Mouse (Mus musculus) heart, embryonic 14.5 days (tissue): ENCODE results near the gene Gm10065. TPM values are rescaled to one million over a fixed set of nuclear protein-coding genes. Genes with fewer than 3 reads are reported as not detected.
"Not testable (repeated sequence)": the region's sequence is repeated elsewhere in the genome, so short reads cannot be mapped to it uniquely, and the experiment has no call there.

Experiments used
- ATAC-seq: fragments of 200-750 bp; cut with Nextera tagmentation; 2 replicates; pipeline ENCODE4 v1.8.0; 2017; ENCODE audit warnings: low read depth, moderate TSS enrichment; ENCODE audit not compliant: insufficient number of reproducible peaks, insufficient read depth, low FRiP score
- H3K27ac ChIP-seq, 2 experiments: fragments of 200-500 bp in 1 of 2; fragments of 300-500 bp in 1 of 2; sonication (generic) in 1 of 2; replicated peaks in 1 of 2; 2 replicates each; pipeline ENCODE4 v1.5.1; 2012 to 2014; ENCODE audit warnings: low read depth in 2 of 2, low read length in 2 of 2, control low read depth in 1 of 2, mild to moderate bottlenecking in 1 of 2, mixed read lengths in 1 of 2; ENCODE audit not compliant: control insufficient read depth in 1 of 2, insufficient read depth in 1 of 2
- H3K27me3 ChIP-seq: fragments of 300-500 bp; sonication (generic); 2 replicates; pipeline ENCODE4 v1.6.1; 2014; ENCODE audit warnings: mild to moderate bottlenecking, low read length, control low read depth; ENCODE audit not compliant: control insufficient read depth, insufficient read depth
- H3K36me3 ChIP-seq: fragments of 300-500 bp; sonication (generic); 2 replicates; pipeline ENCODE4 v1.6.1; 2014; ENCODE audit warnings: mild to moderate bottlenecking, control low read depth, low read length, mixed read lengths; ENCODE audit not compliant: control insufficient read depth, insufficient read depth
- H3K4me1 ChIP-seq, 2 experiments: fragments of 200-500 bp in 1 of 2; fragments of 300-500 bp in 1 of 2; sonication (generic) in 1 of 2; 2 replicates each; pipeline ENCODE4 v1.6.1; 2012 to 2014; ENCODE audit warnings: low read length in 2 of 2, control low read depth in 1 of 2, mixed read lengths in 1 of 2; ENCODE audit not compliant: control insufficient read depth in 2 of 2, insufficient read depth in 2 of 2
- H3K4me2 ChIP-seq: fragments of 300-500 bp; sonication (generic); 2 replicates; pipeline ENCODE4 v1.6.1; 2014; ENCODE audit warnings: mild to moderate bottlenecking, low read length
- H3K4me3 ChIP-seq, 2 experiments: fragments of 200-500 bp in 1 of 2; fragments of 300-500 bp in 1 of 2; sonication (generic) in 1 of 2; 2 replicates each; pipeline ENCODE4 v1.5.1; 2012 to 2014; ENCODE audit warnings: low read length in 2 of 2, mild to moderate bottlenecking in 2 of 2, control low read depth in 1 of 2, low read depth in 1 of 2, moderate library complexity in 1 of 2; ENCODE audit not compliant: control insufficient read depth in 1 of 2, insufficient read depth in 1 of 2
- H3K9ac ChIP-seq: fragments of 300-500 bp; sonication (generic); 2 replicates; pipeline ENCODE4 v1.6.1; 2014; ENCODE audit warnings: mild to moderate bottlenecking, low read length
- H3K9me3 ChIP-seq: fragments of 300-500 bp; sonication (generic); 2 replicates; pipeline ENCODE4 v1.6.1; 2016; ENCODE audit warnings: low read length, control low read depth; ENCODE audit not compliant: control insufficient read depth
- WGBS: fragments of 180-500 bp; shearing (Covaris S2); extraction: QIAGEN DNeasy Blood & Tissue Kit; methylation state at CpG from one replicate; pipeline ENCODE4 v1.1.7; 2014; 5-methylcytosine and 5-hydroxymethylcytosine counted together
- polyA plus RNA-seq: library from polyadenylated mRNA; unstranded; fragments of >200 nt; fragmentation: Nextera tagmentation; extraction: Ambion mirVana; gene quantifications from 2 replicates; pipeline ENCODE4 v1.2.1, GENCODE M21; 2014

The Gm10065 gene
- polyA plus RNA-seq, 1 experiment from 2014 or later: not detected

- Histone ChIP-seq H3K4me1 (peaks cover 0 to 4% of the 10 kb centered on the region in 2 experiments; a peak in 3 of 4 replicates), H3K4me3 (no peak overlapping the region), H3K27ac (no peak overlapping the region), H3K9me3 (no peaks in the 10 kb centered on the region), H3K9ac (no peak overlapping the region), H3K4me2 (no peak overlapping the region), H3K36me3 (no peaks in the 10 kb centered on the region), H3K27me3 (no peaks in the 10 kb centered on the region; the same call in 1 of the 2 replicates)
- 25% methylated on average over 4 of the region's 4 CpGs for WGBS
- ATAC-seq: no peak
Measured at GRCm38 (mm10) chr13:21472427-21472826, 6.8 kb downstream of the Gm10065 start.

GRCm38 (mm10) chr13:21469097-21469496, 10.1 kb downstream of the Gm10065 start:
- Histone ChIP-seq H3K4me1 (peaks cover 0 to 4% of the 10 kb centered on the region in 2 experiments; a peak in 3 of 4 replicates), H3K9me3 (no peaks in the 10 kb centered on the region), H3K27ac (no peak overlapping the region), H3K4me2 (peak overlapping the region; percentile 97), H3K9ac (peak overlapping the region; percentile 83; the same call in 1 of the 2 replicates), H3K27me3 (no peaks in the 10 kb centered on the region; the same call in 1 of the 2 replicates), H3K36me3 (no peaks in the 10 kb centered on the region), H3K4me3 (peak overlapping the region in 1 of 2 experiments; percentile 60; a peak in 1 of 4 replicates)
- ATAC-seq: no peak
- WGBS: 5% methylated on average over 9 of the region's 9 CpGs

- WGBS: under 1% methylated on average over 53 of the region's 54 CpGs
- Histone ChIP-seq H3K4me1 (peaks cover 0 to 4% of the 10 kb centered on the region in 2 experiments; a peak in 3 of 4 replicates), H3K27me3 (no peaks in the 10 kb centered on the region; the same call in 1 of the 2 replicates), H3K27ac (peak within 1 kb of the TSS; percentile 2 to 34; a peak in 3 of 4 replicates), H3K9me3 (no peaks in the 10 kb centered on the region), H3K9ac (peak within 1 kb of the TSS; percentile 83), H3K36me3 (no peaks in the 10 kb centered on the region), H3K4me2 (peak within 1 kb of the TSS; percentile 97), H3K4me3 (peak within 1 kb of the TSS; percentile 57 to 60)
- peak; percentile 97 for ATAC-seq
Measured at GRCm38 (mm10) chr13:21468061-21469019, 10.9 kb downstream of the Gm10065 start, which contains the start of gene Nkapl. Gene Nkapl, minus strand, starts transcription at chr13:21468509.

GRCm38 (mm10) chr13:21467336-21467735, 11.9 kb downstream of the Gm10065 start:
- Histone ChIP-seq H3K9me3 (0 out of 2 replicates have a peak, but pooled peaks cover 3% of the 10 kb centered on the region), H3K27me3 (no peaks in the 10 kb centered on the region; the same call in 1 of the 2 replicates), H3K4me2 (no peak overlapping the region), H3K4me1 (peaks cover 0 to 4% of the 10 kb centered on the region in 2 experiments; a peak in 3 of 4 replicates), H3K4me3 (0 out of 4 replicates have a peak overlapping the region, but pooled peaks of 1 of the 2 experiments have one; percentile 60), H3K9ac (no peak overlapping the region), H3K27ac (no peak overlapping the region), H3K36me3 (no peaks in the 10 kb centered on the region)
- 86% methylated on average over 10 of the region's 10 CpGs for WGBS
- no peak for ATAC-seq

- H3K4me3 ChIP-seq, H3K9me3 ChIP-seq, H3K27me3 ChIP-seq, H3K36me3 ChIP-seq, H3K9ac ChIP-seq, H3K4me2 ChIP-seq, H3K4me1 ChIP-seq, ATAC-seq, H3K27ac ChIP-seq: not testable (repeated sequence)
- 52% methylated on average over 9 of the region's 9 CpGs for WGBS
Measured at GRCm38 (mm10) chr13:21462516-21462915, 16.7 kb downstream of the Gm10065 start.

GRCm38 (mm10) chr13:21456347-21456746, 22.9 kb downstream of the Gm10065 start:
- Histone ChIP-seq H3K4me1 (peaks cover 8 to 10% of the 10 kb centered on the region in 2 experiments), H3K9me3 (no peaks in the 10 kb centered on the region), H3K4me3 (no peak overlapping the region), H3K4me2 (no peak overlapping the region), H3K27ac (no peak overlapping the region), H3K36me3 (peaks cover 7% of the 10 kb centered on the region), H3K9ac (no peak overlapping the region), H3K27me3 (no peaks in the 10 kb centered on the region)
- ATAC-seq: no peak
- 7% methylated on average over 4 of the region's 4 CpGs for WGBS

GRCm38 (mm10) chr13:21454133-21454532, 25.1 kb downstream of the Gm10065 start:
- peaks cover 8 to 10% of the 10 kb centered on the region in 2 experiments for H3K4me1 ChIP-seq
- no peak overlapping the region for H3K4me3 ChIP-seq
- H3K9ac ChIP-seq: no peak overlapping the region
- no peaks in the 10 kb centered on the region for H3K9me3 ChIP-seq
- ATAC-seq: no peak
- H3K27me3 ChIP-seq: no peaks in the 10 kb centered on the region
- peak overlapping the region; percentile 64 for H3K4me2 ChIP-seq
- 33% methylated on average over 3 of the region's 3 CpGs for WGBS
- H3K36me3 ChIP-seq: peaks cover 18% of the 10 kb centered on the region
- H3K27ac ChIP-seq: peak overlapping the region; percentile 20 to 84; a peak in 1 of 4 replicates
